Mouse (Mus musculus) megakaryocyte progenitor cell, adult 5-6 weeks (primary cell): ENCODE data around the gene Nav2. TPM values are rescaled to one million over a fixed set of nuclear protein-coding genes. Genes with fewer than 3 reads are reported as not detected.

Experiments
- ATAC-seq: replicated peaks from 2 replicates; pipeline ENCODE4 v1.8.0; 2016; ENCODE audit warnings: mild to moderate bottlenecking, moderate TSS enrichment, inconsistent platforms; ENCODE audit not compliant: poor library complexity
- total RNA-seq, 2 experiments: library from RNA; stranded (forward) in 1 of 2; stranded (reverse) in 1 of 2; fragments of 157-497, 149-512 nt in 1 of 2; fragments of 200-1000 nt in 1 of 2; gene quantifications; 2 replicates each; pipeline versions ENCODE4 v1.2.3 to v1.2.4; 2015 to 2017

The Nav2 gene
- total RNA-seq, 2 experiments from 2014 or later = 16.4 to 27.0 TPM

- no peak for ATAC-seq
Measured at GRCm38 (mm10) chr7:49087154-49087553, 178.6 kb downstream of the Nav2 start.

- no peak for ATAC-seq
Measured at GRCm38 (mm10) chr7:49088198-49088912, 179.8 kb downstream of the Nav2 start.

GRCm38 (mm10) chr7:49091371-49091770, 182.9 kb downstream of the Nav2 start:
- ATAC-seq = no peak

- ATAC-seq = no peak
Measured at GRCm38 (mm10) chr7:49091921-49092320, 183.4 kb downstream of the Nav2 start.

- ATAC-seq = no peak
Measured at GRCm38 (mm10) chr7:49093596-49093995, 185.1 kb downstream of the Nav2 start.

- no peak for ATAC-seq
Measured at GRCm38 (mm10) chr7:49094531-49094930, 186.0 kb downstream of the Nav2 start.

- no peak for ATAC-seq
Measured at GRCm38 (mm10) chr7:49101291-49101690, 192.8 kb downstream of the Nav2 start.

GRCm38 (mm10) chr7:49102223-49102622, 193.7 kb downstream of the Nav2 start:
- ATAC-seq = no peak

- peak; percentile 44; the same call in 1 of the 2 replicates for ATAC-seq
Measured at GRCm38 (mm10) chr7:49104376-49104775, 195.9 kb downstream of the Nav2 start.

GRCm38 (mm10) chr7:49104793-49105192, 196.3 kb downstream of the Nav2 start:
- ATAC-seq = no peak

- ATAC-seq = no peak
Measured at GRCm38 (mm10) chr7:49105501-49105900, 197.0 kb downstream of the Nav2 start.

- no peak for ATAC-seq
Measured at GRCm38 (mm10) chr7:49108076-49108475, 199.6 kb downstream of the Nav2 start.

- ATAC-seq = no peak
Measured at GRCm38 (mm10) chr7:49119016-49119415, 210.5 kb downstream of the Nav2 start.

- no peak for ATAC-seq
Measured at GRCm38 (mm10) chr7:49119794-49120487, 211.4 kb downstream of the Nav2 start.

- no peak for ATAC-seq
Measured at GRCm38 (mm10) chr7:49120488-49120864, 212.0 kb downstream of the Nav2 start.

GRCm38 (mm10) chr7:49120935-49121691, 212.6 kb downstream of the Nav2 start:
- peak; percentile 83 for ATAC-seq

GRCm38 (mm10) chr7:49122498-49122897, 214.0 kb downstream of the Nav2 start:
- ATAC-seq = no peak

GRCm38 (mm10) chr7:49125545-49125944, 217.0 kb downstream of the Nav2 start:
- peak; percentile 85 for ATAC-seq

- no peak for ATAC-seq
Measured at GRCm38 (mm10) chr7:49128224-49128623, 219.7 kb downstream of the Nav2 start.

GRCm38 (mm10) chr7:49132851-49133351, 224.4 kb downstream of the Nav2 start:
- peak; percentile 92 for ATAC-seq

GRCm38 (mm10) chr7:49134396-49134795, 225.9 kb downstream of the Nav2 start:
- no peak for ATAC-seq
